Mouse (Mus musculus) midbrain, embryonic 16.5 days (tissue): ENCODE measurements around the gene Cttnbp2nl. TPM values are rescaled to one million over a fixed set of nuclear protein-coding genes. Genes with fewer than 3 reads are reported as not detected.

Experiments
- ATAC-seq: fragments of 200-750 bp; cut with Nextera tagmentation; 2 replicates; pipeline ENCODE4 v1.8.0; 2017; ENCODE audit warnings: moderate TSS enrichment
- H3K27ac ChIP-seq: fragments of 300-500 bp; sonication (generic); 2 replicates; pipeline ENCODE4 v1.5.1; 2014; ENCODE audit warnings: mild to moderate bottlenecking, low read length, mixed read lengths
- H3K27me3 ChIP-seq: fragments of 300-500 bp; sonication (generic); 2 replicates; pipeline ENCODE4 v1.6.1; 2014; ENCODE audit warnings: low read depth, low read length, mixed read lengths; ENCODE audit not compliant: control insufficient read depth, insufficient read depth
- H3K36me3 ChIP-seq: fragments of 300-500 bp; sonication (generic); 2 replicates; pipeline ENCODE4 v1.6.1; 2014; ENCODE audit warnings: mild to moderate bottlenecking, low read length, moderate library complexity, mixed read lengths; ENCODE audit not compliant: control insufficient read depth, insufficient read depth
- H3K4me1 ChIP-seq: fragments of 300-500 bp; sonication (generic); 2 replicates; pipeline ENCODE4 v1.6.1; 2014; ENCODE audit warnings: mild to moderate bottlenecking, low read length, mixed read lengths; ENCODE audit not compliant: control insufficient read depth, insufficient read depth
- H3K4me2 ChIP-seq: fragments of 300-500 bp; sonication (generic); 2 replicates; pipeline ENCODE4 v1.6.1; 2014; ENCODE audit warnings: mild to moderate bottlenecking, low read length, mixed read lengths
- H3K4me3 ChIP-seq: fragments of 300-500 bp; sonication (generic); 2 replicates; pipeline ENCODE4 v1.5.1; 2014; ENCODE audit warnings: low read depth, mild to moderate bottlenecking, low read length, moderate library complexity, mixed read lengths
- H3K9ac ChIP-seq: fragments of 300-500 bp; sonication (generic); 2 replicates; pipeline ENCODE4 v1.6.1; 2014; ENCODE audit warnings: low read depth, low read length, mixed read lengths
- H3K9me3 ChIP-seq: fragments of 300-500 bp; sonication (generic); replicated peaks from 2 replicates; pipeline ENCODE4 v1.6.1; 2014; ENCODE audit warnings: mild to moderate bottlenecking, low read length, mixed read lengths; ENCODE audit not compliant: control insufficient read depth, poor library complexity, severe bottlenecking
- WGBS: fragments of 180-500 bp; shearing (Covaris S2); extraction: QIAGEN DNeasy Blood & Tissue Kit; methylation state at CpG from one replicate; pipeline ENCODE4 v1.1.7; 2014; 5-methylcytosine and 5-hydroxymethylcytosine counted together
- polyA plus RNA-seq: library from polyadenylated mRNA; unstranded; fragments of >200 nt; fragmentation: Nextera tagmentation; extraction: Ambion mirVana; gene quantifications from 2 replicates; pipeline ENCODE4 v1.2.1, GENCODE M21; 2015

The Cttnbp2nl gene
- polyA plus RNA-seq, 1 experiment from 2014 or later: 57.9 TPM

GRCm38 (mm10) chr3:105052171-105052936, 592 bp downstream of the Cttnbp2nl start:
- Histone ChIP-seq H3K36me3 (no peaks in the 10 kb centered on the region), H3K9me3 (no peaks in the 10 kb centered on the region), H3K4me1 (peaks cover 34% of the 10 kb centered on the region), H3K4me3 (peak overlapping the region; percentile 95), H3K4me2 (peak overlapping the region; percentile 62), H3K9ac (peak overlapping the region; percentile 96), H3K27me3 (no peaks in the 10 kb centered on the region), H3K27ac (peak overlapping the region; percentile 92)
- peak; percentile 63 for ATAC-seq
- WGBS: under 1% methylated on average over 37 of the region's 37 CpGs

- H3K4me2 ChIP-seq: peak overlapping the region; percentile 62
- H3K4me1 ChIP-seq: peaks cover 39% of the 10 kb centered on the region
- no peak overlapping the region for H3K27ac ChIP-seq
- 63% methylated on average over 2 of the region's 2 CpGs for WGBS
- no peaks in the 10 kb centered on the region for H3K36me3 ChIP-seq
- no peaks in the 10 kb centered on the region for H3K27me3 ChIP-seq
- no peaks in the 10 kb centered on the region for H3K9me3 ChIP-seq
- ATAC-seq: no peak
- H3K9ac ChIP-seq: peak overlapping the region; percentile 96
- H3K4me3 ChIP-seq: peak overlapping the region; percentile 95
These were observed 1.8 kb downstream of the Cttnbp2nl start for GRCm38 (mm10) chr3:105051103-105051502.

- no peak for ATAC-seq
- H3K27me3 ChIP-seq: no peaks in the 10 kb centered on the region
- H3K4me2 ChIP-seq: peak overlapping the region; percentile 18
- WGBS: 88% methylated on average over 6 of the region's 6 CpGs
- H3K27ac ChIP-seq: no peak overlapping the region
- peaks cover 41% of the 10 kb centered on the region for H3K4me1 ChIP-seq
- no peak overlapping the region for H3K4me3 ChIP-seq
- no peaks in the 10 kb centered on the region for H3K9me3 ChIP-seq
- H3K36me3 ChIP-seq: no peaks in the 10 kb centered on the region
- no peak overlapping the region for H3K9ac ChIP-seq
These were observed 3.1 kb downstream of the Cttnbp2nl start for GRCm38 (mm10) chr3:105049848-105050247.

- ATAC-seq: no peak
- Histone ChIP-seq H3K4me1 (peaks cover 40% of the 10 kb centered on the region), H3K9ac (no peak overlapping the region), H3K4me3 (no peak overlapping the region), H3K27me3 (no peaks in the 10 kb centered on the region), H3K36me3 (no peaks in the 10 kb centered on the region), H3K9me3 (no peaks in the 10 kb centered on the region), H3K4me2 (no peak overlapping the region), H3K27ac (no peak overlapping the region)
- WGBS: 79% methylated on average over 8 of the region's 8 CpGs
These were observed 5.3 kb downstream of the Cttnbp2nl start for GRCm38 (mm10) chr3:105047616-105048015.

- no peak overlapping the region for H3K27ac ChIP-seq
These were observed 6.1 kb downstream of the Cttnbp2nl start for GRCm38 (mm10) chr3:105046870-105047269.

GRCm38 (mm10) chr3:105043746-105044145, 9.2 kb downstream of the Cttnbp2nl start:
- Histone ChIP-seq H3K4me3 (no peak overlapping the region), H3K9ac (no peak overlapping the region), H3K4me2 (no peak overlapping the region), H3K36me3 (no peaks in the 10 kb centered on the region), H3K27ac (no peak overlapping the region), H3K9me3 (no peaks in the 10 kb centered on the region), H3K4me1 (peaks cover 22% of the 10 kb centered on the region), H3K27me3 (no peaks in the 10 kb centered on the region)
- no peak for ATAC-seq
- 94% methylated on average over 5 of the region's 5 CpGs for whole genome bisulfite sequencing

More at GRCm38 (mm10) chr3:105046870-105047269, 6.1 kb downstream of the Cttnbp2nl start:
- Histone ChIP-seq H3K9ac (no peak overlapping the region), H3K27me3 (no peaks in the 10 kb centered on the region), H3K36me3 (no peaks in the 10 kb centered on the region), H3K4me2 (no peak overlapping the region), H3K4me3 (no peak overlapping the region), H3K9me3 (no peaks in the 10 kb centered on the region), H3K4me1 (peaks cover 40% of the 10 kb centered on the region)
- 86% methylated on average over 5 of the region's 5 CpGs for WGBS
- no peak for ATAC-seq

- Histone ChIP-seq H3K27me3 (no peaks in the 10 kb centered on the region), H3K4me1 (peaks cover 5% of the 10 kb centered on the region; the same call in 1 of the 2 replicates), H3K4me2 (no peak overlapping the region), H3K27ac (no peak overlapping the region), H3K36me3 (peaks cover 12% of the 10 kb centered on the region), H3K9me3 (no peaks in the 10 kb centered on the region), H3K4me3 (no peak overlapping the region), H3K9ac (no peak overlapping the region)
- WGBS: 94% methylated on average over 9 of the region's 9 CpGs
- no peak for ATAC-seq
These were observed 11.8 kb downstream of the Cttnbp2nl start for GRCm38 (mm10) chr3:105040983-105041625.

- Histone ChIP-seq H3K9me3 (no peaks in the 10 kb centered on the region), H3K4me2 (no peak overlapping the region), H3K4me1 (peaks cover 4% of the 10 kb centered on the region; the same call in 1 of the 2 replicates), H3K4me3 (no peak overlapping the region), H3K27me3 (no peaks in the 10 kb centered on the region), H3K27ac (no peak overlapping the region), H3K36me3 (peaks cover 22% of the 10 kb centered on the region), H3K9ac (no peak overlapping the region)
- 48% methylated on average over 8 of the region's 8 CpGs for WGBS
- 0 out of 2 replicates have a peak, but pooled peaks have one; percentile 14 for ATAC-seq
These were observed 12.9 kb downstream of the Cttnbp2nl start for GRCm38 (mm10) chr3:105040002-105040401.

- WGBS: 90% methylated on average over 6 of the region's 6 CpGs
- no peaks in the 10 kb centered on the region for H3K9me3 ChIP-seq
- no peak for ATAC-seq
- H3K9ac ChIP-seq: no peak overlapping the region
- no peaks in the 10 kb centered on the region for H3K4me1 ChIP-seq
- peaks cover 43% of the 10 kb centered on the region for H3K36me3 ChIP-seq
- H3K4me2 ChIP-seq: no peak overlapping the region
- H3K27ac ChIP-seq: no peak overlapping the region
- H3K27me3 ChIP-seq: no peaks in the 10 kb centered on the region
- no peak overlapping the region for H3K4me3 ChIP-seq
These were observed 15.6 kb downstream of the Cttnbp2nl start for GRCm38 (mm10) chr3:105037240-105037770.
